Mouse (Mus musculus): ENCODE data around the gene Cdk19. TPM values are rescaled to one million over a fixed set of nuclear protein-coding genes. Genes with fewer than 3 reads are reported as not detected.
"Not testable (repeated sequence)": the region's sequence is repeated elsewhere in the genome, so short reads cannot be mapped to it uniquely, and the experiment has no call there.

The Cdk19 gene
- polyA plus RNA-seq, 1 experiment from 2014 or later, result 6.1 TPM

DNA sequence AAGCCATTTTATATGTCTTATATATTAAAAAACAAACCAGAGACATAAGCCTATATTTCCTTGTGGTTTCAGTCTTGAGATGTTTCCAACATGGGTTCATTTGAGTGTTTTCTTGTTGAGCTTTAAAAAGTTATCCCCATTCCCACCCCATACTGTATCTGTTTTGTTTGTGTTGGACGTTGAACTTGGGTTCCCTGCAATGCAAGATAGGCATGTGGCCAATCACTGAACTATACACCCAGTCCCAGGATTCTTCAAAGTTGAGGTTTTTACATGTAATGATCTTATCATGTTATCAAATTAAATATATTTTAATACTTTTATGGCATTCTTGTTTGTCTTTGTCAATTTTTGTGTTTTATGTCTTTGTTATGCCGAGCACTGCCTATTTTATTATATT lies 60.0 kb downstream of the Cdk19 start:
- Histone ChIP-seq H3K27me3 (replicated peaks) (no peaks in the 10 kb centered on the region), H3K9me3 (no peaks in the 10 kb centered on the region), H3K9ac (no peak overlapping the region), H3K4me3 (no peak overlapping the region), H3K36me3 (peaks cover 9% of the 10 kb centered on the region; the same call in 1 of the 2 replicates), H3K27ac (replicated peaks) (no peak overlapping the region), H3K4me1 (peaks cover 12% of the 10 kb centered on the region), H3K4me2 (no peak overlapping the region)
- WGBS, result 64% methylated on average over 2 of the region's 2 CpGs
- no peak for ATAC-seq (ENCODE audit: extremely low read depth, insufficient number of reproducible peaks, low FRiP score, low TSS enrichment)

DNA sequence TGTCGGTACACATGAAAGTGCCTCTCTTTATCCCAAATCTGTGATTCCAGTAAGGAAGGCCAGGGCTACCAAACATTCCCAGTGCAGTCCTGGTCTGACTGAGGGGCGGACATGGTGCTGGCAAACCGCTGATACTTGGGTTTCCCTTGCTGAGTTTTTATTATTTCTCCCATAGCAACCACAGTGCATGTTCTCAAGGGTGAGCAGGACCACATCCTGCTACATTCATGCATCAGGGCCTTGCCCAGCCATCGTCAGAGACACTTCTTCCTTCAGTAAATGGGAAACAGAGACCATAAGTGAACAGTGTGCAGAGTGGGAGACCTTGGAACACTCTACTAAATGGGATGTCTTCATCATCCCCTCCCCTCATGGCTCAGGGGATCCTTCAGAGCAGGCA lies 60.9 kb downstream of the Cdk19 start:
- no peak for ATAC-seq (ENCODE audit: extremely low read depth, insufficient number of reproducible peaks, low FRiP score, low TSS enrichment)
- WGBS, result 83% methylated on average over 4 of the region's 4 CpGs
- no peaks in the 10 kb centered on the region for H3K9me3 ChIP-seq
- peaks cover 12% of the 10 kb centered on the region for H3K4me1 ChIP-seq
- H3K36me3 ChIP-seq, result peaks cover 9% of the 10 kb centered on the region; the same call in 1 of the 2 replicates
- no peak overlapping the region for H3K4me3 ChIP-seq
- no peak overlapping the region for H3K9ac ChIP-seq
- H3K4me2 ChIP-seq, result no peak overlapping the region
- no peak overlapping the region for H3K27ac ChIP-seq (replicated peaks)
- no peaks in the 10 kb centered on the region for H3K27me3 ChIP-seq (replicated peaks)

DNA sequence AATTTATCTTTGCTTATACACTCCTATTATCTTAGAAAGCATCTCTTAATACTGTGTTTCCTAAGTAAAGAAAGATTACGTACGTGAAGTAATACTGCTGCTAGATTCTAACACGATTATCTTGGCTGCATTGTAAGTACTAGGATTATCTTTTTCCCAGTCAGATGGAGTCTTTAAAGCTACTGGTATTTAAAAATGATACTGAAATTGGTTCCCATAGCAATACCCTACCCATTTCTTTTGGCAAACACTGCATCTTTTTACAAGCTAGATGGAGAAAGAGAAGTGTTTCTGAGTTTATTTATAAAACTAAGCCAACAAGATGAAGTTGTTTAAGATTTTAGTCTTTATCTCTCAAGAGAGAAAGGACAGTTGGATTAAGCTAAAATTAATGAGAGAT lies 67.3 kb downstream of the Cdk19 start:
- Histone ChIP-seq H3K4me3 (no peak overlapping the region), H3K4me2 (no peak overlapping the region), H3K9me3 (no peaks in the 10 kb centered on the region), H3K4me1 (peaks cover 5% of the 10 kb centered on the region; the same call in 1 of the 2 replicates), H3K9ac (no peak overlapping the region), H3K27me3 (replicated peaks) (no peaks in the 10 kb centered on the region), H3K27ac (replicated peaks) (no peak overlapping the region), H3K36me3 (no peaks in the 10 kb centered on the region)
- 72% methylated on average over 3 of the region's 3 CpGs for WGBS
- ATAC-seq (ENCODE audit: extremely low read depth, insufficient number of reproducible peaks, low FRiP score, low TSS enrichment), result no peak

DNA sequence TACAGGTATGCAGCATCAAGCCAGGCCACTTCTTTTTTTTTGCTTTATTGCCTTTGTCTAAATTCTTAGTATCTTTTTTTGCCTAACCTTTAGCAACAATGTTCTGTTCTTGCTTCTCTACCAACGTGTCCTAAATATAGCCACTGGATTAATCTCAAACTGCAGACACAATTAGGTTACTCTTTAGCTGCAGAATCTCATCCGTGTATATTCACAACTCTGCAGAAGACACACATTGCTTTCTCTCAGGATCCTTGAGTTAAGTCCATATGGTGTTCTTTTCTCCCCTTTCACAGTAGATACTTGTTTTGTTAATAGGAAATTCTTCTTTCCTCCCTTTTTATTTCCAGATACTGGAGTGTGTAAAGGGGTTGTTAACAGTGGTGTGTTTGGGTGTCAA lies 70.0 kb downstream of the Cdk19 start:
- Histone ChIP-seq H3K27me3 (replicated peaks) (no peaks in the 10 kb centered on the region), H3K4me3 (no peak overlapping the region), H3K4me1 (peaks cover 5% of the 10 kb centered on the region; the same call in 1 of the 2 replicates), H3K36me3 (no peaks in the 10 kb centered on the region), H3K27ac (replicated peaks) (no peak overlapping the region), H3K9ac (no peak overlapping the region), H3K9me3 (no peaks in the 10 kb centered on the region), H3K4me2 (no peak overlapping the region)
- no peak for ATAC-seq (ENCODE audit: extremely low read depth, insufficient number of reproducible peaks, low FRiP score, low TSS enrichment)
- WGBS, result 36% methylated on average over 2 of the region's 2 CpGs

DNA sequence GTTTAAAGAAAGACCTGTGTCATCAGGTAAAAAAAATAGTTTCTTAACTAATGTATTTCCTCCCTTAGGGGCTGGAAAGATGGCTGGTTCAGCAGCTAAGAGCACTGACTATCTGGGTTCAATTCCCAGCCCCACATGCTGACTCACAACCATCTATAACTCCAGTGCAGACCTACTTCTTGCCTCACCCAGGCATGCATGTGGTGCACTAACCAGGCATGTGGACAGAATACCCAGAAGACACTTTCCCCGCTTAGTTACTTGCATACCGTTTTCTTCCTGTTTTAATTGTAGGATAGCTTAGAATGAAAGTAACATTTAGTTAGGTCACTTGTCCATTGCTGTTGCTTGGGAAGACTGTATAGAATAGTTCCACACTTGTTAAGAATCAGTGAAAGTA lies 72.0 kb downstream of the Cdk19 start:
- Histone ChIP-seq H3K4me1 (peaks cover 5% of the 10 kb centered on the region; the same call in 1 of the 2 replicates), H3K36me3 (no peaks in the 10 kb centered on the region), H3K4me2 (no peak overlapping the region), H3K4me3 (no peak overlapping the region), H3K27ac (replicated peaks) (no peak overlapping the region), H3K9me3 (no peaks in the 10 kb centered on the region), H3K27me3 (replicated peaks) (no peaks in the 10 kb centered on the region), H3K9ac (no peak overlapping the region)
- 91% methylated on average over 2 of the region's 2 CpGs for WGBS
- ATAC-seq (ENCODE audit: extremely low read depth, insufficient number of reproducible peaks, low FRiP score, low TSS enrichment), result no peak

DNA sequence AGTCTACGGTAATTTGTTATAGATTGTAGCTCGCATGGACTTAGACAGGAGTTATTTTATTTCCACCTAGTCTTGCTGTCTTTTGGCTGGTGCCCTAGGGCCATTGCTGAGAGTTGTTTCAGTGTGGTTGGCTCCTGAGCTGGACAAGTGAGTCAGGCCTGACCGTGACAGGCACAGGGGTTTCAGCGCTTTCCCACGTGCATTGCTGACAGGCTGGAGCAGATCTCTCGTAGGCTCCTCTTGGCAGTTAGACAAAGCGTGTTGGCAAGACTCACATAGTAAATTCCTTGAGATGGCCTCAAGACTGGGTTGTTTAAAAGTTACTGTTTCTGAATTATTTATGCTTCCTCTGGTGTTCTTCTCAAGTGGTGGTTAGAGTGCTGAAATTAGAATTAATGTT lies 77.6 kb downstream of the Cdk19 start:
- Histone ChIP-seq H3K27ac (replicated peaks) (peak overlapping the region; percentile 48; the same call in 1 of the 2 replicates), H3K9me3 (no peaks in the 10 kb centered on the region), H3K9ac (no peak overlapping the region), H3K4me3 (no peak overlapping the region), H3K4me1 (peaks cover 17% of the 10 kb centered on the region), H3K4me2 (no peak overlapping the region), H3K27me3 (replicated peaks) (no peaks in the 10 kb centered on the region), H3K36me3 (no peaks in the 10 kb centered on the region)
- no peak for ATAC-seq (ENCODE audit: extremely low read depth, insufficient number of reproducible peaks, low FRiP score, low TSS enrichment)
- WGBS, result 47% methylated on average over 7 of the region's 7 CpGs

DNA sequence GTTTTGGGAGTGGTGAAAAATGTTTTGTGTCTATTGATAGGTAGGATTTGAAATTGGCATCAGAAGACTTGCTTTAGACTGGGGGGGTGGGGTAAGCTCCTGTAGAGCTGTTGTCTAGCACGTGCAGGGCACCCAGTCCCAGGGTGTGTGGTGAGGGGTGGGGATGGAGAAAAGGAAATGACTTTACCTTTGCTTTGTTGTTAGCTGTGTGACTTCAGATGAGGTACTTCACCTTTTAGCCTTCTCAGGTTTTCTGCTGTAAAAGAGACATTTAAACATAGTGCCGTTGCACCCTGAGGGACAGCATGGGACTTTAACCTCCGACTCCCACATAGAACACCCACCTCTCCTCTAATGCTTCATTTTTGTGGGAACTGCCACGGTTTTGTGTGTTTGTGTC lies 80.5 kb downstream of the Cdk19 start:
- Histone ChIP-seq H3K27ac (replicated peaks) (no peak overlapping the region), H3K4me2 (no peak overlapping the region), H3K9ac (no peak overlapping the region), H3K36me3 (no peaks in the 10 kb centered on the region), H3K4me1 (peaks cover 25% of the 10 kb centered on the region), H3K4me3 (no peak overlapping the region), H3K9me3 (no peaks in the 10 kb centered on the region), H3K27me3 (replicated peaks) (no peaks in the 10 kb centered on the region)
- no peak for ATAC-seq (ENCODE audit: extremely low read depth, insufficient number of reproducible peaks, low FRiP score, low TSS enrichment)
- 75% methylated on average over 4 of the region's 4 CpGs for WGBS

DNA sequence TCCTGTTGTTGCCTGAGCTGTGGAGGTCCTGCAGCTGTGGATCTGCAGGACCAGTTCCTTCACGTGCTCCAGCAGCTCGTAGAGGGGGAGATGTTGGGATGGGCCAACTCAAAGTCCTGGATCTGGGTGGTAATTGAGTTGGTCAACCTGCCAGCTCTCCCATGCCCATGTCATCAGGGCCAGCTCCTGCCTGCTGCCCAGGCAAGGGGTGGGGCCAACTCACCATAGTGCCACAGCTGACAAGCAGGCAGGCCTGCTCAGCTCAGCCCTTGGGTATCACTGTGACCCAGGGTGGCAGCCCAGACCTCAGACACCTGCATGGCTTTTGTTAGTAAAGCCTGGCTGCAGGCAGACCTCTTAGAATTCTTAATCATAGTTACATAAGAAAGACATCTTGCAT lies 81.3 kb downstream of the Cdk19 start:
- Histone ChIP-seq H3K36me3 (no peaks in the 10 kb centered on the region), H3K9ac (no peak overlapping the region), H3K27me3 (replicated peaks) (no peaks in the 10 kb centered on the region), H3K9me3 (no peaks in the 10 kb centered on the region), H3K4me1 (peaks cover 32% of the 10 kb centered on the region), H3K4me2 (no peak overlapping the region), H3K4me3 (no peak overlapping the region), H3K27ac (replicated peaks) (no peak overlapping the region)
- WGBS, result 89% methylated on average over 2 of the region's 2 CpGs
- ATAC-seq (ENCODE audit: extremely low read depth, insufficient number of reproducible peaks, low FRiP score, low TSS enrichment), result no peak

DNA sequence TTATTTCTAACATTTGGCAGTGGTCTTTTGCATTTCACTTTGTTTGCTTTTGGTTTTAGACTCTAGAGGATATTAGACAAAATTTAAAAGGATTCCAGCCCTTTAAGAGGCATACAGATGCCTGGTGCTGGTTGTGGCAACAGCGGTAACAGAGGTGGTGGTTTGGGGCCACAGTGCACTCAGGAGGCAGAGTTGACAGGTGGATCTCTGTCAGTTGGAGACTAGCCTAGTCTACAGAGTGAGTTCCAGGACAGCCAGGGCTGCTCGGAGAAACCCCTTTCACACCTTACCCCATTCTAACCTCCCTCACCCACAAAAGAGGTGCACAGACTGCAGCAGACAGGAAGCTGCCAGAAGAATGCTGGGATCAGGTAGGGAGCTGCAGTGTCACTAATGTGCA lies 82.4 kb downstream of the Cdk19 start:
- ATAC-seq (ENCODE audit: extremely low read depth, insufficient number of reproducible peaks, low FRiP score, low TSS enrichment), result no peak
- Histone ChIP-seq H3K4me1 (peaks cover 33% of the 10 kb centered on the region), H3K9ac (no peak overlapping the region), H3K36me3 (no peaks in the 10 kb centered on the region), H3K9me3 (no peaks in the 10 kb centered on the region), H3K4me2 (no peak overlapping the region), H3K27ac (replicated peaks) (no peak overlapping the region), H3K4me3 (no peak overlapping the region), H3K27me3 (replicated peaks) (no peaks in the 10 kb centered on the region)
- WGBS, result 69% methylated on average over 2 of the region's 2 CpGs

DNA sequence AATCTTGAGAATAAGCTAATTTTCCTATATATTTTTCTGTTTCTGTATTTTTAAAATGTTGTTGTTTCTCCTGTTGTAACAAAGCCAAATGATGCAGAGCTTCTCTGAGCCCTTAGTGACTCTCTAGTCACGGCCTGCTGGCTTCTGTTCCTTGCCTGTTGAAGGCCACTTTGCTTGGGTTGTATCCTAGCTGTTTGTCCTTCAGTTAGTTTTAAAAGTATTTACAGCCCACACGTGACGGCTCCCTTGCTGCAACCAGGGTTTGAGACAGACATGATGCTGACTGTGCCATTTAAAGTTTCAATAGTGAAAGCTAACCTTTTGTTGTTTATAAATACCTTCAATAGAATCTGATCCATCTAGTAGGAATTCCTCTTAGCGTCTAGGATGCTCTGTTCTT lies 83.3 kb downstream of the Cdk19 start:
- no peak overlapping the region for H3K9ac ChIP-seq
- no peak for ATAC-seq (ENCODE audit: extremely low read depth, insufficient number of reproducible peaks, low FRiP score, low TSS enrichment)
- H3K4me1 ChIP-seq, result peaks cover 24% of the 10 kb centered on the region
- no peaks in the 10 kb centered on the region for H3K9me3 ChIP-seq
- 55% methylated on average over 4 of the region's 4 CpGs for WGBS
- no peak overlapping the region for H3K4me3 ChIP-seq
- H3K4me2 ChIP-seq, result no peak overlapping the region
- no peaks in the 10 kb centered on the region for H3K36me3 ChIP-seq
- H3K27ac ChIP-seq (replicated peaks), result no peak overlapping the region
- no peaks in the 10 kb centered on the region for H3K27me3 ChIP-seq (replicated peaks)

DNA sequence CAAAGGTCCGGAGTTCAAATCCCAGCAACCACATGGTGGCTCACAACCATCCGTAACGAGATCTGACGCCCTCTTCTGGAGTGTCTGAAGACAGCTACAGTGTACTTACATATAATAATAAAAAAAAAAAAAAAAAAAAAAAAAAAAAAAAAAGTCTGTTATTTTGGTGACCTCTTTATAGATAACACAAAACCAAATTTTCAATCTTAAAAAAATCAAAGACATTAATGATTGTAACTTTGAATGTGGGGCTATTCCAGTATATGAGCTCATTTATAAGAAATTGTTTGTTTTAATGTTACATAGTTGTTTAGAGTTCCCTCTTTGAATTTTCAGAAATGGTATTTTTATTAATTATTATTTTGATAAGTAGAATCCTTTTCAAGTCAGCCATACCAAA lies 85.1 kb downstream of the Cdk19 start:
- H3K9me3 ChIP-seq; H3K4me2 ChIP-seq; H3K9ac ChIP-seq; H3K27ac ChIP-seq (replicated peaks); H3K36me3 ChIP-seq; ATAC-seq (ENCODE audit: extremely low read depth, insufficient number of reproducible peaks, low FRiP score, low TSS enrichment); H3K27me3 ChIP-seq (replicated peaks); H3K4me3 ChIP-seq: not testable (repeated sequence)
- peaks cover 24% of the 10 kb centered on the region for H3K4me1 ChIP-seq
- 85% methylated on average over 4 of the region's 4 CpGs for WGBS

DNA sequence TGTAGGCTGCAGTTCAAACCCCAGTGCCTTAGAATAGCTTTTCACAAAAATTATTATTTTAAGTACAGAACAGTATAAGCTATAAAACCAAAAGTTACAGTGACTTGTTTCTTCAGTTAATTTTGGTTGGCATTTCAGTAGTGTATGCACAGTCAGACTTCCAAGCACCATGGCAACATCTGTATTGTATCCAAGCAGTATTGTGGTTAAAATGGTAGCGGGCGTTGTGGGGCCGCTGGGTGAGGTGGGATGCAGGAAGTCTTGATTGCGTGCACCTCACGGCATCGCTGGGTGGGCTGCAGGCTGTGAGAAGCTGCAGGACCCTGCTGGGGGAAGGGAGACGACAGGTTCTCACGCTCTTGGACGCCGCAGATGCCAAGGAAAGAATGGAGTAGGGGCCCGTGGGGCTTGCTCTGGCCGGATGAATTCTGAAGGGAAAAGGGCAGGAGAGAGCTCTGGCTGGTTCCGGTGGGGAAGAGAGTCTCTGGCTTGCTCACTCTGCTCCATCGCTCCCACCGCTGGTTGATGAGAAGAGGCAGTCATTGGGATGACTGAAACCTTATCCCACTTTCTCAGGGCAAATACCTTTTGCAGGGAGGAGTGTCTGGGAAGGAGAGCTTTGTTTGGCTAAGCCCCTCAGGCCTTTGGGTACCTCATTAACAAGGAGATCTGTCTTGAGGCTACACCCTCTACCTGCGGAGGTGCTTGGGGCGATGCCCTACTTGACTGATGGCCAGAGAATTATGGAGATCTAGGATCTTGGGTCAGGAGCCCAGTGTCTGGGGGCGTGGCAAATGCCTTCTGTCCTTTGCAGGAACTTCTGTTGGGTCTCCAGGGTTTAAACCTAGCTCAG lies 86.1 kb downstream of the Cdk19 start:
- WGBS, result 22% methylated on average over 18 of the region's 18 CpGs
- peak overlapping the region; percentile 68 for H3K9ac ChIP-seq

More for the DNA sequence above, 86.1 kb downstream of the Cdk19 start:
- Histone ChIP-seq H3K36me3 (no peaks in the 10 kb centered on the region), H3K9me3 (no peaks in the 10 kb centered on the region), H3K4me1 (peaks cover 24% of the 10 kb centered on the region), H3K4me2 (peak overlapping the region; percentile 67), H3K4me3 (peak overlapping the region; percentile 40), H3K27me3 (replicated peaks) (no peaks in the 10 kb centered on the region), H3K27ac (replicated peaks) (no peak overlapping the region)
- ATAC-seq (ENCODE audit: extremely low read depth, insufficient number of reproducible peaks, low FRiP score, low TSS enrichment), result no peak

Measured in heart, embryonic 13.5 days (tissue).